Mouse (Mus musculus) left cerebral cortex, postnatal 4 days (tissue): ENCODE measurements at regions not wholly inside any gene's neighbourhood (a gene's known extent, or its start where the extent isn't known, plus 50 kb on each side); places are given as distances from the start of the nearest gene placed in this dataset.

Source experiments
- DNase-seq: peaks from one replicate; pipeline ENCODE4 v3.0.0-alpha.2; 2022
- intact Hi-C: fragments of 180-260 bp; cut with DNase I; formaldehyde crosslinking; loops from one replicate; pipeline ENCODE4 v1.15.1; 2025

- DNase-seq: no peak
- intact Hi-C loops: no loop called here
Measured at GRCm38 (mm10) chr6:126365495-126365894, 169.7 kb downstream of the Kcna5 start.

GRCm38 (mm10) chr6:126362331-126362730, 172.9 kb downstream of the Kcna5 start:
- intact Hi-C loops: no loop called here
- peak; percentile 95 for DNase-seq

GRCm38 (mm10) chr6:126353346-126353745, 181.9 kb downstream of the Kcna5 start:
- DNase-seq: peak; percentile 91
- intact Hi-C loops: no loop called here

- intact Hi-C loops: no loop called here
- DNase-seq: no peak
Measured at GRCm38 (mm10) chr6:126350476-126350875, 183.8 kb upstream of the Ntf3 start.

- DNase-seq: peak; percentile 70
- intact Hi-C loops: no loop called here
Measured at GRCm38 (mm10) chr6:126349905-126350304, 183.2 kb upstream of the Ntf3 start.

GRCm38 (mm10) chr6:126345221-126345620, 178.5 kb upstream of the Ntf3 start:
- no peak for DNase-seq
- intact Hi-C loops: no loop called here

GRCm38 (mm10) chr6:126340098-126340610, 173.4 kb upstream of the Ntf3 start:
- peak; percentile 85 for DNase-seq
- intact Hi-C loops: no loop called here

GRCm38 (mm10) chr6:126337711-126338110, 171.0 kb upstream of the Ntf3 start:
- intact Hi-C loops: no loop called here
- peak; percentile 41 for DNase-seq

GRCm38 (mm10) chr6:126334258-126334657, 167.5 kb upstream of the Ntf3 start:
- intact Hi-C loops: no loop called here
- no peak for DNase-seq

- no peak for DNase-seq
- intact Hi-C loops: no loop called here
Measured at GRCm38 (mm10) chr6:126327187-126327586, 160.5 kb upstream of the Ntf3 start.

GRCm38 (mm10) chr6:126318523-126318922, 151.8 kb upstream of the Ntf3 start:
- no peak for DNase-seq
- intact Hi-C loops: no loop called here

- intact Hi-C loops: no loop called here
- DNase-seq: no peak
Measured at GRCm38 (mm10) chr6:126310786-126311480, 144.2 kb upstream of the Ntf3 start.

- DNase-seq: no peak
- intact Hi-C loops: no loop called here
Measured at GRCm38 (mm10) chr6:126303086-126303485, 136.4 kb upstream of the Ntf3 start.

GRCm38 (mm10) chr6:126291581-126291980, 124.9 kb upstream of the Ntf3 start:
- no peak for DNase-seq
- intact Hi-C loops: no loop called here

GRCm38 (mm10) chr6:126287166-126287565, 120.5 kb upstream of the Ntf3 start:
- intact Hi-C loops: no loop called here
- no peak for DNase-seq

GRCm38 (mm10) chr6:126286201-126286600, 119.5 kb upstream of the Ntf3 start:
- no peak for DNase-seq
- intact Hi-C loops: no loop called here

- DNase-seq: peak; percentile 90
- intact Hi-C loops: no loop called here
Measured at GRCm38 (mm10) chr6:126284409-126284808, 117.7 kb upstream of the Ntf3 start.

GRCm38 (mm10) chr6:126280352-126280751, 113.6 kb upstream of the Ntf3 start:
- no peak for DNase-seq
- intact Hi-C loops: no loop called here

- no peak for DNase-seq
- intact Hi-C loops: no loop called here
Measured at GRCm38 (mm10) chr6:126245986-126246385, 79.3 kb upstream of the Ntf3 start.

- intact Hi-C loops: no loop called here
- DNase-seq: no peak
Measured at GRCm38 (mm10) chr6:126245431-126245830, 78.7 kb upstream of the Ntf3 start.

GRCm38 (mm10) chr6:126242299-126242698, 75.6 kb upstream of the Ntf3 start:
- intact Hi-C loops: no loop called here
- DNase-seq: no peak

GRCm38 (mm10) chr6:126240256-126240655, 73.5 kb upstream of the Ntf3 start:
- DNase-seq: no peak
- intact Hi-C loops: no loop called here
